Mouse (Mus musculus): ENCODE measurements at regions not wholly inside any gene's neighbourhood (a gene's known extent, or its start where the extent isn't known, plus 50 kb on each side); places are given as distances from the start of the nearest gene placed in this dataset.
A peak's percentile ranks its signal among the peaks of the same experiment; 100 is the strongest.
"Not testable (repeated sequence)": the region's sequence is repeated elsewhere in the genome, so short reads cannot be mapped to it uniquely, and the experiment has no call there.

- no peaks in the 10 kb centered on the region for H3K36me3 ChIP-seq (ENCODE audit: control insufficient read depth, insufficient read depth, low read length, poor library complexity, severe bottlenecking)
- no peaks in the 10 kb centered on the region for H3K27me3 ChIP-seq (ENCODE audit: control insufficient read depth, insufficient read depth, low read length, poor library complexity, severe bottlenecking)
- DNase-seq (ENCODE audit: low read depth, low spot score) = no peak
These were observed 130.5 kb downstream of the Iqub start for GRCm38 (mm10) chr6:24384193-24384888.

- no peak for DNase-seq (ENCODE audit: low read depth, low spot score)
- Histone ChIP-seq H3K27me3 (ENCODE audit: control insufficient read depth, insufficient read depth, low read length, poor library complexity, severe bottlenecking) (no peaks in the 10 kb centered on the region), H3K36me3 (ENCODE audit: control insufficient read depth, insufficient read depth, low read length, poor library complexity, severe bottlenecking) (no peaks in the 10 kb centered on the region)
These were observed 135.0 kb downstream of the Iqub start for GRCm38 (mm10) chr6:24379859-24380258.

GRCm38 (mm10) chr6:24376728-24377127 lies 138.1 kb downstream of the Iqub start:
- DNase-seq (ENCODE audit: low read depth, low spot score) = no peak
- no peaks in the 10 kb centered on the region for H3K36me3 ChIP-seq (ENCODE audit: control insufficient read depth, insufficient read depth, low read length, poor library complexity, severe bottlenecking)
- no peaks in the 10 kb centered on the region for H3K27me3 ChIP-seq (ENCODE audit: control insufficient read depth, insufficient read depth, low read length, poor library complexity, severe bottlenecking)

- H3K27me3 ChIP-seq (ENCODE audit: control insufficient read depth, insufficient read depth, low read length, poor library complexity, severe bottlenecking) = no peaks in the 10 kb centered on the region
- no peak for DNase-seq (ENCODE audit: low read depth, low spot score)
- H3K36me3 ChIP-seq (ENCODE audit: control insufficient read depth, insufficient read depth, low read length, poor library complexity, severe bottlenecking) = no peaks in the 10 kb centered on the region
These were observed 141.7 kb downstream of the Iqub start for GRCm38 (mm10) chr6:24373161-24373560.

GRCm38 (mm10) chr6:24371680-24372079 lies 143.2 kb downstream of the Iqub start:
- H3K36me3 ChIP-seq (ENCODE audit: control insufficient read depth, insufficient read depth, low read length, poor library complexity, severe bottlenecking) = no peaks in the 10 kb centered on the region
- no peak for DNase-seq (ENCODE audit: low read depth, low spot score)
- no peaks in the 10 kb centered on the region for H3K27me3 ChIP-seq (ENCODE audit: control insufficient read depth, insufficient read depth, low read length, poor library complexity, severe bottlenecking)

GRCm38 (mm10) chr6:24350882-24351281 lies 164.0 kb downstream of the Iqub start:
- Histone ChIP-seq H3K27me3 (ENCODE audit: control insufficient read depth, insufficient read depth, low read length, poor library complexity, severe bottlenecking) (no peaks in the 10 kb centered on the region), H3K36me3 (ENCODE audit: control insufficient read depth, insufficient read depth, low read length, poor library complexity, severe bottlenecking) (no peaks in the 10 kb centered on the region)
- DNase-seq (ENCODE audit: low read depth, low spot score) = peak; percentile 40

- H3K27me3 ChIP-seq (ENCODE audit: control insufficient read depth, insufficient read depth, low read length, poor library complexity, severe bottlenecking) = no peaks in the 10 kb centered on the region
- DNase-seq (ENCODE audit: low read depth, low spot score) = no peak
- H3K36me3 ChIP-seq (ENCODE audit: control insufficient read depth, insufficient read depth, low read length, poor library complexity, severe bottlenecking) = no peaks in the 10 kb centered on the region
These were observed 166.3 kb downstream of the Iqub start for GRCm38 (mm10) chr6:24348481-24349062.

GRCm38 (mm10) chr6:24347745-24348480 lies 167.0 kb downstream of the Iqub start:
- no peaks in the 10 kb centered on the region for H3K27me3 ChIP-seq (ENCODE audit: control insufficient read depth, insufficient read depth, low read length, poor library complexity, severe bottlenecking)
- peak; percentile 29 for DNase-seq (ENCODE audit: low read depth, low spot score)
- H3K36me3 ChIP-seq (ENCODE audit: control insufficient read depth, insufficient read depth, low read length, poor library complexity, severe bottlenecking) = no peaks in the 10 kb centered on the region

- Histone ChIP-seq H3K27me3 (ENCODE audit: control insufficient read depth, insufficient read depth, low read length, poor library complexity, severe bottlenecking) (no peaks in the 10 kb centered on the region), H3K36me3 (ENCODE audit: control insufficient read depth, insufficient read depth, low read length, poor library complexity, severe bottlenecking) (no peaks in the 10 kb centered on the region)
- DNase-seq (ENCODE audit: low read depth, low spot score) = no peak
These were observed 172.4 kb downstream of the Iqub start for GRCm38 (mm10) chr6:24342471-24342870.

GRCm38 (mm10) chr6:24342056-24342455 lies 172.8 kb downstream of the Iqub start:
- no peak for DNase-seq (ENCODE audit: low read depth, low spot score)
- no peaks in the 10 kb centered on the region for H3K36me3 ChIP-seq (ENCODE audit: control insufficient read depth, insufficient read depth, low read length, poor library complexity, severe bottlenecking)
- no peaks in the 10 kb centered on the region for H3K27me3 ChIP-seq (ENCODE audit: control insufficient read depth, insufficient read depth, low read length, poor library complexity, severe bottlenecking)

GRCm38 (mm10) chr6:24340107-24340506 lies 172.2 kb upstream of the Slc13a1 start:
- not testable (repeated sequence) for H3K36me3 ChIP-seq (ENCODE audit: control insufficient read depth, insufficient read depth, low read length, poor library complexity, severe bottlenecking); H3K27me3 ChIP-seq (ENCODE audit: control insufficient read depth, insufficient read depth, low read length, poor library complexity, severe bottlenecking); DNase-seq (ENCODE audit: low read depth, low spot score)

- DNase-seq (ENCODE audit: low read depth, low spot score) = no peak
- H3K27me3 ChIP-seq (ENCODE audit: control insufficient read depth, insufficient read depth, low read length, poor library complexity, severe bottlenecking) = no peaks in the 10 kb centered on the region
- no peaks in the 10 kb centered on the region for H3K36me3 ChIP-seq (ENCODE audit: control insufficient read depth, insufficient read depth, low read length, poor library complexity, severe bottlenecking)
These were observed 157.3 kb upstream of the Slc13a1 start for GRCm38 (mm10) chr6:24325215-24325614.

GRCm38 (mm10) chr6:24324718-24325117 lies 156.8 kb upstream of the Slc13a1 start:
- DNase-seq (ENCODE audit: low read depth, low spot score) = no peak
- Histone ChIP-seq H3K36me3 (ENCODE audit: control insufficient read depth, insufficient read depth, low read length, poor library complexity, severe bottlenecking) (no peaks in the 10 kb centered on the region), H3K27me3 (ENCODE audit: control insufficient read depth, insufficient read depth, low read length, poor library complexity, severe bottlenecking) (no peaks in the 10 kb centered on the region)

GRCm38 (mm10) chr6:24322371-24322770 lies 154.5 kb upstream of the Slc13a1 start:
- H3K36me3 ChIP-seq (ENCODE audit: control insufficient read depth, insufficient read depth, low read length, poor library complexity, severe bottlenecking) = no peaks in the 10 kb centered on the region
- no peak for DNase-seq (ENCODE audit: low read depth, low spot score)
- H3K27me3 ChIP-seq (ENCODE audit: control insufficient read depth, insufficient read depth, low read length, poor library complexity, severe bottlenecking) = no peaks in the 10 kb centered on the region

- DNase-seq (ENCODE audit: low read depth, low spot score) = no peak
- Histone ChIP-seq H3K27me3 (ENCODE audit: control insufficient read depth, insufficient read depth, low read length, poor library complexity, severe bottlenecking) (no peaks in the 10 kb centered on the region), H3K36me3 (ENCODE audit: control insufficient read depth, insufficient read depth, low read length, poor library complexity, severe bottlenecking) (no peaks in the 10 kb centered on the region)
These were observed 151.0 kb upstream of the Slc13a1 start for GRCm38 (mm10) chr6:24318862-24319261.

All from splenic B cell, adult 2 months (primary cell).